Mouse (Mus musculus) small intestine, adult 2 months (tissue): Measurements from ENCODE around the gene Pnpla1. TPM values are rescaled to one million over a fixed set of nuclear protein-coding genes. Genes with fewer than 3 reads are reported as not detected.
A peak's percentile ranks its signal among the peaks of the same experiment; 100 is the strongest.

Experiments
- H3K27ac ChIP-seq: fragments of 200-500 bp; 2 replicates; pipeline ENCODE4 v1.5.1; 2012; ENCODE audit warnings: low read depth, low read length, control low read depth, inconsistent platforms; ENCODE audit not compliant: insufficient read depth
- H3K27me3 ChIP-seq: fragments of 200-500 bp; 2 replicates; pipeline ENCODE4 v1.6.1; 2012; ENCODE audit warnings: mild to moderate bottlenecking, moderate library complexity, low read length, inconsistent platforms; ENCODE audit not compliant: control insufficient read depth, insufficient read depth
- H3K36me3 ChIP-seq: fragments of 200-500 bp; 2 replicates; pipeline ENCODE4 v1.6.1; 2012; ENCODE audit warnings: mild to moderate bottlenecking, low read length, control low read depth, inconsistent platforms; ENCODE audit not compliant: control insufficient read depth, insufficient read depth
- H3K4me1 ChIP-seq: fragments of 200-500 bp; 2 replicates; pipeline ENCODE4 v1.6.1; 2012; ENCODE audit warnings: low read length, inconsistent platforms, mixed read lengths; ENCODE audit not compliant: control insufficient read depth, insufficient read depth, insufficient read length
- H3K4me3 ChIP-seq: fragments of 200-500 bp; 2 replicates; pipeline ENCODE4 v1.5.1; 2012; ENCODE audit warnings: low read depth, mild to moderate bottlenecking, control low read depth, inconsistent platforms, low read length, moderate library complexity
- CTCF ChIP-seq: fragments of 200-500 bp; IDR thresholded peaks from 2 replicates; pipeline ENCODE4 v1.5.1; 2012; ENCODE audit warnings: low read depth, mild to moderate bottlenecking, control low read depth, inconsistent platforms, low read length, moderate library complexity, mixed read lengths; ENCODE audit not compliant: insufficient replicate concordance, insufficient read length; ENCODE audit errors: extremely low read depth
- POLR2A ChIP-seq: fragments of 200-500 bp; IDR thresholded peaks from 2 replicates; pipeline ENCODE4 v1.6.1; 2012; ENCODE audit warnings: low read depth, mild to moderate bottlenecking, control low read depth, inconsistent platforms, low read length, moderate library complexity
- WGBS: fragments of 180-500 bp; shearing (Covaris S2); methylation state at CpG from one replicate; pipeline ENCODE4 v1.1.7; 2018; 5-methylcytosine and 5-hydroxymethylcytosine counted together
- polyA plus RNA-seq: library from polyadenylated mRNA; depleted of rRNA; stranded (reverse); fragments of >200 nt; gene quantifications from 2 replicates; pipeline ENCODE4 v1.2.3, GENCODE M21; 2012; rRNA removed

The Pnpla1 gene
- polyA plus RNA-seq, 1 experiment = 0.77 TPM

- peak overlapping the region; percentile 6; the same call in 1 of the 2 replicates for H3K27ac ChIP-seq
- TF ChIP-seq POLR2A (no peak), CTCF (no peak)
- no peak overlapping the region for H3K4me3 ChIP-seq
- H3K27me3 ChIP-seq = no peaks in the 10 kb centered on the region
- 78% methylated on average over 18 of the region's 18 CpGs for WGBS
- H3K4me1 ChIP-seq = peaks cover 20% of the 10 kb centered on the region
- no peaks in the 10 kb centered on the region for H3K36me3 ChIP-seq
Observed at GRCm38 (mm10) chr17:28931436-28932211, 73.4 kb downstream of the Pnpla1 start.

DNA sequence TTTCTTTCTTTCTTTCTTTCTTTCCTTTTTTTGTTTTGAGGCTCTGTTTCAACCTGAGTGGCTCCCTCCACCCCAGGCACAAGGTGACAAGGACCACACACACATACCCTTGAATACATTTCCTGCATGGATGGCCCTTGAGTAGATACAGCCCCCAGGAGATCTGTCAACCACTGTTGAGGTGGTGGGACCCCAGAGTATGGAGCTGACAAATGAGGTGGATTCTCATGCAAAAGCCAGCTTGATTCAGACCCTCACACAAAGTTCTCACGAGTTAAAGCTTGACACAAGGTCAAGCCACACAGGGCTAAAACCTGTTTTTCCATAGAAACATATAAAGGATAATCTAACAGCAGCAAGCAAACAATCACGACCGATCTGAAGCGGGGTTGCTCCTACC is 74.1 kb downstream of the Pnpla1 start:
- Histone ChIP-seq H3K27me3 (no peaks in the 10 kb centered on the region), H3K4me3 (no peak overlapping the region), H3K36me3 (no peaks in the 10 kb centered on the region), H3K4me1 (peaks cover 16% of the 10 kb centered on the region), H3K27ac (no peak overlapping the region)
- TF ChIP-seq POLR2A = no peak
- no peak for TF ChIP-seq CTCF
- WGBS = 86% methylated on average over 4 of the region's 4 CpGs

DNA sequence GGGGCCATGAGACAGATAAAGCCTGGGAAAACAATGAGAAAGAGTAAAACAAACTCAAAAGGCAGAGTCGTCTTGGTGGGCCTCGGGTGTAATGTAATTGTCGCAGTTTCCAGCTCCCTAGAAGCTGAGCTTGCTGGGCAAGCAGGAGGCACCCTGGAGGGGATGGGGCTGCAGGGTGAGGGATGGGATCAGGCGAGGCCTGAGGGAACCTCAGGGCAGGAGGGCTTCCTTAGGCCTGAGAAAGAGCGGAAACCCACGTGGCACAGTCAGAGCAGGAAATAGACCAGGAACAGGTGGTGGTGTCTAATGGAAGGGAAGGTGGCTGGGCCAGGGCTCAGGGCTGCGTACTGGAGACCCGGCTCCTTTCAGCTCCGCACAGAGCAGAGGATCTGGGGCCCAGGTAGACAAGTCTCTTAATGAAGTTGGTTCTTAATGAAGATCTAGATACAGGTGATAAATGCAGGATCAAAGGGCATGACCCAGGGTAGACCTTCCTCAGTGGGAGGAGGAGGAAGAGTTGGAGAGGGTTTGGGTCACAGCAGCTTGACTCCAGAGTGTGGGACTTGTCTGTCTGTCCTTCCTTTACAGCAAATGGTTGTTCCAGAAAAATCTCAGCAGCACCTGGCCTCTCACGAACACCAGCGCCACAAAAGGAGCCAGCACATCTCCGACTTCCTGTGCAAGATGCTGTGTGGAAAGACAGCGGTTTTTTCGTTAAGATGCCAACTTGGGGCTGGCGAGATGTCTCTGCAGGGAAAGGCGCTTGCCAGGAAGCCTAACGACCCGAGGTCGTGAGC is 76.1 kb downstream of the Pnpla1 start:
- no peaks in the 10 kb centered on the region for H3K27me3 ChIP-seq
- 72% methylated on average over 19 of the region's 19 CpGs for WGBS
- no peak overlapping the region for H3K27ac ChIP-seq
- H3K36me3 ChIP-seq = no peaks in the 10 kb centered on the region
- H3K4me1 ChIP-seq = peaks cover 14% of the 10 kb centered on the region; the same call in 1 of the 2 replicates
- H3K4me3 ChIP-seq = no peak overlapping the region
- TF ChIP-seq CTCF (no peak), POLR2A (no peak)

GRCm38 (mm10) chr17:28936133-28936532 is 77.9 kb downstream of the Pnpla1 start:
- 89% methylated on average over 7 of the region's 7 CpGs for WGBS
- Histone ChIP-seq H3K4me3 (no peak overlapping the region), H3K4me1 (peaks cover 3% of the 10 kb centered on the region; the same call in 1 of the 2 replicates), H3K27ac (no peak overlapping the region), H3K27me3 (no peaks in the 10 kb centered on the region), H3K36me3 (no peaks in the 10 kb centered on the region)
- TF ChIP-seq CTCF = no peak
- no peak for TF ChIP-seq POLR2A

DNA sequence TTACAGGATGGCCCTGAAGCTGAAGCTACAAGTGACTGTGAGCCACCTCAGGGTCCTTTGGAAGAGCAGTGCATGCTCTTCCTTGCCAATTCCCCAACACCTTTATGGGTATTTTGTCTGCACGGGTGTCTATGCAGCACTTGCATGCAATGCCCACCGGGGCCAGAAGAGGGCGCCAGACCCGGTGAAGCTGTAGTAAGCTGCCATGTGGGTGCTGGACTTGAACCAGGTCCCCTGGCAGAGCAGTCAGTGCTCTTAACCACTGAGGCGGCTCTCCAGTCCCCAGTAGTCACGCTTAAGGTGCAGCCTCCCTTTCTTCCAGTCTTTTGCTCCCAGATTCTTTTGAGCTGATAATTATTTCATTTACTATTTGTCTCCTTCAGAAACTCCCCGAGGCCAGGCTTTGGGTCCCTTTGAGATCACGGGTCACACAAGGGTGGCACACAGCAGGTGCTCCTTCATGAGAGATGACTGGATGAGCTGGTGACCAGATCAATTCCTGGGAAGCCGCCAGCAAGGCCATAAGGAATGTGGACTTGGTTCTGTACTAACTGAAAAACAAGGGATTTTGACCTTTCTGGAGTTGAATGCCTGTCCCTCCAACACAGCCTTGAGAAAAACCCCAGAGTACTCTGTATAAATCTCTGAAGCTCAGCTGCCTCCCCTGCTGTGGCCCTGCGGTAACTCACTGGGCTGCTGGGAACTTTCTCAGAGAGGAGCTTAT is 78.6 kb downstream of the Pnpla1 start:
- peaks cover 3% of the 10 kb centered on the region; the same call in 1 of the 2 replicates for H3K4me1 ChIP-seq
- no peaks in the 10 kb centered on the region for H3K36me3 ChIP-seq
- H3K27ac ChIP-seq = no peak overlapping the region
- 72% methylated on average over 10 of the region's 10 CpGs for WGBS
- TF ChIP-seq POLR2A = no peak
- TF ChIP-seq CTCF = peak; percentile 61; the same call in 1 of the 2 replicates
- no peak overlapping the region for H3K4me3 ChIP-seq
- H3K27me3 ChIP-seq = no peaks in the 10 kb centered on the region

Other genes starting within 250 kb of the Pnpla1 start
- gene Srpk1, start 235.7 kb upstream of the Pnpla1 start, polyA plus RNA-seq = 10.1 and 19.7 TPM in 2 replicates
- 0.08 and 0.14 TPM in 2 replicates for gene Slc26a8, start 168.2 kb upstream of the Pnpla1 start, polyA plus RNA-seq
- 30.8 and 47.8 TPM in 2 replicates for gene Mapk14, start 167.1 kb upstream of the Pnpla1 start, polyA plus RNA-seq
- 0.19 and 0.55 TPM in 2 replicates for gene AC170998.1, start 132.3 kb upstream of the Pnpla1 start, polyA plus RNA-seq
- 108 and 266 TPM in 2 replicates for gene Mapk13, start 89.1 kb upstream of the Pnpla1 start, polyA plus RNA-seq
- gene Brpf3, start 57.3 kb upstream of the Pnpla1 start, polyA plus RNA-seq = 39.3 and 109 TPM in 2 replicates
- 26.9 and 94.4 TPM in 2 replicates for gene 4930539E08Rik, start 56.9 kb downstream of the Pnpla1 start, polyA plus RNA-seq
- gene Pxt1, start 85.4 kb downstream of the Pnpla1 start, polyA plus RNA-seq = 0.22 TPM in 1 of 2 replicates, not detected in the other
- 12.7 and 36.3 TPM in 2 replicates for gene Kctd20, start 93.5 kb downstream of the Pnpla1 start, polyA plus RNA-seq
- 35.5 and 105 TPM in 2 replicates for gene Stk38, start 149.6 kb downstream of the Pnpla1 start, polyA plus RNA-seq
- 35.9 and 69.4 TPM in 2 replicates for gene Srsf3, start 174.2 kb downstream of the Pnpla1 start, polyA plus RNA-seq
- 85.1 and 293 TPM in 2 replicates for gene Cdkn1a, start 232.6 kb downstream of the Pnpla1 start, polyA plus RNA-seq